Mouse (Mus musculus) kidney, adult 8-10 months (tissue): Measurements from ENCODE around the gene Ltbr.

ENCODE experiments used
- DNase-seq, 2 experiments: peaks; one replicate each; pipeline ENCODE4 v3.0.0; 2022

Gene Ltbr

GRCm38 (mm10) chr6:125313546-125314230, at the start of gene Ltbr:
Gene Ltbr, minus strand, starts transcription at chr6:125313885.
- peak; percentile 86 to 90 for DNase-seq

GRCm38 (mm10) chr6:125363021-125363420, 49.3 kb upstream of the Ltbr start:
- DNase-seq = no peak

DNA sequence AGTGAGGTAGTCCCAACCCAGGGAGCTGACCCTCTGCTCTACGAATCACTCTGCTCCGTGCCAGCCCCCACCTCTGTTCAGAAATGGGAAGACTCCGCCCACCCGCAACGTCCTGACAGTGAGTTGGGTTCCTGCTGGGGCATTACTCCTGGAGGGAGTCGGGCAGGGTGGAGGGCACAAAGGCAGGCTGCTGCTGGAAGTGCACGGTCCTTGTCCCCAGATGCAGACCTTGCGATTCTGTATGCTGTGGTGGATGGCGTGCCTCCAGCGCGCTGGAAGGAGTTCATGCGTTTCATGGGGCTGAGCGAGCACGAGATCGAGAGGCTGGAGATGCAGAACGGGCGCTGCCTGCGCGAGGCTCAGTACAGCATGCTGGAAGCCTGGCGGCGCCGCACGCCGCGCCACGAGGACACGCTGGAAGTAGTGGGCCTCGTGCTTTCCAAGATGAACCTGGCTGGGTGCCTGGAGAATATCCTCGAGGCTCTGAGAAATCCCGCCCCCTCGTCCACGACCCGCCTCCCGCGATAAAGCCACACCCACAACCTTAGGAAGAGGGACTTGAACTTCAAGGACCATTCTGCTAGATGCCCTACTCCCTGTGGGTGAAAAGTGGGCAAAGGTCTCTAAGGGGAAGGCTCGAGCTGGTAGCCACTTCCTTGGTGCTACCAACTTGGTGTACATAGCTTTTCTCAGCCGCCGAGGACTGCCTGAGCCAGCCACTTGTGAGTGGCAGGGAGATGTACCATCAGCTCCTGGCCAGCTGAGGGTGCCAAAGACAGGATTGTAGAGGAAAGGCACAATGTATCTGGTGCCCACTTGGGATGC, 48.0 kb upstream of the Ltbr start:
- DNase-seq = peak; percentile 72 to 79

DNA sequence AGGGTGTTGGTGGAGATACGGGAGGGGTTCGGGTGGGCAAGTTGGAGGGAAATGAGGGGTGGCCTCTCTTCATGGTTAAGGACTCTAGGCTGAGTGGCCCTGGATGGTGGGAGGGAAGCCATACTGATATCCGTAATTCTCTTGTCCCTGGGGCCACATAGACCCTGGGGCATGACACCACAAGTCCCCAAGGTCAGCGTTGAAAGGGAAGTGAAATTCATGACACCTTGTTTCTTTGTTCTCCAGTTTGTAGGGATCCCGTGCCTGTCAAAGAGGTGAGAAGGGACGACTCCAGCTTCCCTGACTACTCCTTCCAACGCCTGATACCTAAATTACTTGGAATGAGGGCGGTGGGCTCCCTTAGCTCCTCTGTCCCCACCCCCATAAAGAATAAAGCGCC, 47.2 kb upstream of the Ltbr start:
- no peak for DNase-seq

DNA sequence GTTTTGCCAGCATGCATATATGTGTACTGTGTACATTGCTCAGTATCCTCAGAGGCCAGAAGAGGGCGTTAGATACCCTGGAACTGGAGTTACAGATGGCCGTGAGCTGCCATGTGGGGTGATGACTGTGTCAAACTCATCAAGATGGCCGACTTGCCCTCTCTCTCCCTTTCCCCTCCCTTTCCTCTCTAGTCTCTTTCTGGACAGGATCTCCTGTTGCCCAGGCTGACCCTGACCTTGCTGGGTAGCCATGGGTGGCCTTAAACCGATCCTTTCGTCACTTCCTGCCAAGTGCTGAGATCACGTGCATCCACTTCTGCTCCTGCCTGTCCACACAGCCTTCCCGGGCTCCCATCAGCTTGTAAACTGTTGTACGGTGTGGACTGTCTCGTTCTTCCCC, 46.3 kb upstream of the Ltbr start:
- no peak for DNase-seq

DNA sequence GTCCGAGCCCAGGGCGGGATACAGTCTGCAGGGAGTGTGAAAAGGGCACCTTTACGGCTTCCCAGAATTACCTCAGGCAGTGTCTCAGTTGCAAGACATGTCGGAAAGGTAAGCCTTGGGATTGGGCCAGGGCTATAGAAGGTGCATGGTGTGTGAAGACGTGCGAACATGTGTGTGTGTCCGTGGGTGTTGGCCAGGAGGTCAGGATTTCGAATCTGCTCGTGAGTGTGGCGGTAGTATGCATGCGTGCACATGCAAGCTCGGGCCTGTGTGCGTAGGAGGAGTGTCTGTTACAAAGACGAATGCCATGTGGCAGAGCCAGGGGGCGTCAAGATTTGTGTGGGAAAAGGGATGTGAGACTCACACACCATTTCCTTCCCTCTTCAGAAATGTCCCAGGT, 43.6 kb upstream of the Ltbr start:
- DNase-seq = no peak

GRCm38 (mm10) chr6:125356264-125356663, 42.6 kb upstream of the Ltbr start:
- no peak for DNase-seq

DNA sequence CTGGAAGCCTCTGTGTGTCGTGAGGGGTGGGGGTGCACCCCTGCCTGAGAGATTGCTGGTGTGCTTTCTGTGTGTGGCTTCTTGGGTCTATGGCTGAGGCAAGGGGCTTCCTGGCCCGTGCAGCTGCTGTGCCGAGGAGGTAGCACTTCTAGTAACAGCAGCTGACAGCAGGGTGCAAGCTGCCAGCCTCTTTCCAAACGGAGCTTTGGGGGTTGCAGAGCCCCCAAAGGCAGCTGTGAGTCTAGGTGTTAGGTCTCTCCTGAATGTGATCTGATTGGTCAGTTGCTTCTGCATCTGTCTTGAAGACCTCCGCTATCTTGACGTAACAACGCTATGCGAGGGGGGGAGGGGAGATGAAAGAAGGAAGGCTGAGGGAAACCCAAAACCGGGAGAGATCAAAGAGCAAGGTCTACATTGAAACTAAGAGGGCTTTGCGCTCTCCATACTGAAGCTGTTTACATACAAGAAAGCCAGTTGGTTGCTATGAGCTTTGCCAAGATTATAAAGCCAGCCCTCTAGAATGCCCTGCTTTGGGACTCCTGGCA, 41.6 kb upstream of the Ltbr start:
- DNase-seq = no peak

DNA sequence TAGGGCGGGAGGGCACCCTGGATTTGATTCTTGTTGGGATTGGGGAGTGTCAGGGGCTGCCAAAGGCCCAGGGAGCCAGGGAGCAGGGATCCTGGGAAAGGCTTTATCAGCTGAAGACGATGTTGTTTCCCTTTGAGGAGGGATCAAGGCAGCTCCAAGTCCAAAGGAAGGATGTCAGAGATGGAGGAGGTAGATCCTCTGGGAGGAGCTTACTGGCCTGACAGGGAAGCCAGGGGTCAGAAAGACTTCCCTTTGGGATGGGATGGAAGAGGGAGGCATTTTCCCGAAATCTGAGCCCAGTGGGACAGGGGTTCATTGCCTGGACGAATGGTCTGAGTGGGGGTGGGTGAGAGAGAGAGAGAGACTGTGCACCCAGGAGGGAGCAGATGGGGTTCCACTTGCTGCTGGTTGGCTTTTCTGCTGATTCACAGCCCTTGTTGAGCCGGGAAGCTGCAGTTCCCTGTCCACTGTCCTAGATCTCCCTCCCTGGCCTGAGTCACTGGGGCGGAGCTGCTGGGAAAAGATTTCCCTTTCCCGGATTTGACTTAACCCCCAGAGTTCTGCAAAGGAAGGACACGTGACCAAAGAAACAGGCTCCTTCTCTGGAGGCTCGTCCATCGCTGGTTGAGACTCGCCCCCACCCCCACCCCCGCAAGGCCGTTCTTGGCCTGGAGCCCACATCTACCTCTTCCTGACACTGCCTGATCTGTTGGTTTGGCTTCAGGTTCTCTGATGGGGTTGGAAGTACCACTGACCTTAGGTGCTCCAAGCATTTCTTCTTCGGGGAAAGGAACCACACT, 40.9 kb upstream of the Ltbr start:
- peak; percentile 71 to 81 for DNase-seq

DNA sequence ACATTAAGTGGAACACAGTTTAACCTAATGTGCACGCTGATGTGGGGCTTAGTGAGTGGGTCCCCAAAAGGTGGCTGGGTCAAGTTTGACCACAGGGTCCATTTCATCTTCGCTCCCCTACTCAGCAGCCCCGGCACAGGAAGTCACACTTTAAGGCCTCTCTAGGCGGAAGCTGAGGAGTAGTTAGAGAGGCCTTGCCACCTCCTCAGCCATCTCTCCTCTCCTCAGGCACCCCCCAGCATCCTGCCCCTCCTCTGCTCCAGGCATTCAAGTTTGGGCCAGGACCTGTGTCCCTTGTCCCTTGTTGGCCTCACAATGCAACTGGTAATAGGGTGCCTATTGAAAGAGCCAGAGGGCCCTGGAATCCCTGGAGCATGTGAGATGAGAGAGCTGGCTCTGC, 40.0 kb upstream of the Ltbr start:
- no peak for DNase-seq

GRCm38 (mm10) chr6:125353221-125353620, 39.5 kb upstream of the Ltbr start:
- DNase-seq = no peak

DNA sequence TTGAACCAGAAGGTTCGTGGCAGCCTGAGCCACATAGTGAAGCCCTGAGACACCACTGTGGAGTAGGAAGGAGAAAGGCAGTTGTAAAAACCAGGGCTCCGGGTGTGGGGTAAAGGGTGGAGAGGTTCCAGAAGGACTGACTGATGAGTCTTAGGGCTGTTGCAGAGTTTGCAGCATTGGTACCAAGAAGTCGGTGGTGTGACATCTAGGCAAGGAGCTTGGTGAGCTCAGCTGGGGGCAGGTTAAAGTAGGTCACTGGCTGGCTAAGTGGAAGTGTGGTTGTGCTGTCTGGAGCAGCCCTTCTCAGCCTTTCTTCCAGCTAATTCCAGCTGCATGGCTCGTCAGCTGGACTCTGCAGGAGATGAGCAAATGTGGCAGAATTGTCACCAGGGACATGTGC, 39.1 kb upstream of the Ltbr start:
- DNase-seq = no peak

DNA sequence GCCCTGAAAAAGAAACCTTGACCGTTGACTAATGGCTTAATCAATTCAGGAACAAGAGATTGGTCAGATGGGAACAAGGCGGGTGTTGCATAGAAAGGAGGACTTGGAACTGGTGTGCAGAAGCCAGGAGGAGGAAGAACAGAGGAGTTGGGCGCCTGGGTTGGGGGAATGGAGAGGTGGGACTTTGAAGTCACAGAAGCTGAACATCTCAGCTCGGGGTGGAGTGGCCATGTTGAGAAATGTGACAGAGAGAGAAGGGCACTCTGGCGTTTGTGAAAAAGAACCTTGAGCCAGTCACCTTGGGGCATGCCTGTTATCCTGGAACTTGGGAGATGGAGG, 38.3 kb upstream of the Ltbr start:
- no peak for DNase-seq

- DNase-seq = no peak
Measured at GRCm38 (mm10) chr6:125351368-125352045, 37.8 kb upstream of the Ltbr start.

DNA sequence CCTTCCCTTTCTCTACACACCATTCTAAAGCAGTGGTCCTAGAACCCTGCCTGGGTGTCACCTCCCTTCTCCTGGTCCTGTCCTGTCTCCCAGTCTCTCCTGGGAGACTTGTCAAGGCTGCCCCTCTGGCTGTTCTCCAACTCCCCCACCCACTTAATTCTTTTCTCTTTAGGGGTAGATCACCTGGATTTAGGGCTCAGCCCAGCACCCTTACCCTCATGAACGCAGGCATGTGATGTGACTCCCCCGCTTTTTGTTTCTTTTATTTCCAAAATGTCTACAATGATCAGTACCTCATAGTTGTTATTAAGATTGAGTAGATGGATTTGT, 37.3 kb upstream of the Ltbr start:
- no peak for DNase-seq

- no peak for DNase-seq
Measured at GRCm38 (mm10) chr6:125350231-125350994, 36.7 kb upstream of the Ltbr start.

DNA sequence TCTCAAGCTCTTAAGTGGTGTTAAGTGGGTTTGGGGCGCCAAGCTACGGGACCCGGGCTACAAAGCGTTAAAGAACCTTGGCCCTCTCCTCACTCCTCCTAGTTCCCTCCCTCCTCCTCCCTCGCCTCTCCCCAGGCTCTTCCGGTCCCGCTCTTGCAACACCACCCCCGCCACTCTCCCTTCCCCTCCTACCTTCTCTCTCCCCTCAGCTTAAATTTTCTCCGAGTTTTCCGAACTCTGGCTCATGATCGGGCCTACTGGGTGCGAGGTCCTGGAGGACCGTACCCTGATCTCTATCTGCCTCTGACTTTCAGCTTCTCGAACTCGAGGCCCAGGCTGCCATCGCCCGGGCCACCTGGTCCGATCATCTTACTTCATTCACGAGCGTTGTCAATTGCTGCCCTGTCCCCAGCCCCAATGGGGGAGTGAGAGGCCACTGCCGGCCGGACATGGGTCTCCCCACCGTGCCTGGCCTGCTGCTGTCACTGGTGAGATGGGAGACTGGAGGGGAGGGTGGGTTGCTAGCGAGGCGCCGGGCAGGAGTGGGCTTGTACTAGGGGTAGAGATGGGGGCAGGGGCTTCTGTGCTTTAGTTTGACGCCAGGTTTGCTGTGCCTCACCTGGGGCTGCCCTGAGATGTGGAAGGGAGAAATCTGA, 36.0 kb upstream of the Ltbr start:
- peak; percentile 67 to 79 for DNase-seq

- DNase-seq = no peak
Measured at GRCm38 (mm10) chr6:125348721-125349574, 35.3 kb upstream of the Ltbr start, which contains the start of gene Tnfrsf1a. Gene Tnfrsf1a, plus strand, starts transcription at chr6:125349362.

- peak in 1 of 2 experiments; percentile 50 for DNase-seq
Measured at GRCm38 (mm10) chr6:125346029-125346428, 32.3 kb upstream of the Ltbr start.

DNA sequence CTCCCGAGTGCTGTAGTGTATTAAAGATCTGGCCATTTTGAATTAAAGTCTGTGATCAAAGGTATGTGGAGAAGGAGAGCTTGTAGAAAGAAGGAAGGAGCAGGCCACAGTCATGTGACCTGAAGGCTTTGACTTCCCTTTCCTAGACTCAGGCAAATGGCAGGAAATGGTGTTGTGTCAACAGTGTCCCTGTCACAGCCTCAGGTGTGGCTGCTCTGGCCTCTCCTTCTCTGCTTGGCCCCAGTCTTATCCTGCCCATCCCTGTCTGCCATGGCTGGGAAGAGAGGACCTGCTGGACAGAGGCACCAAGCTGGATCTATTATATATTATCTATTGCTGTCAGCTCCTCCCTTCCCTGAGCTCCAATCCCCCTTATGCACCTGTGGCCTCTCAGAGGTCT, 31.9 kb upstream of the Ltbr start:
- no peak for DNase-seq

GRCm38 (mm10) chr6:125344866-125345265, 31.2 kb upstream of the Ltbr start:
- DNase-seq = no peak
